Mouse (Mus musculus): ENCODE results near the gene Cxcr4.

DNA sequence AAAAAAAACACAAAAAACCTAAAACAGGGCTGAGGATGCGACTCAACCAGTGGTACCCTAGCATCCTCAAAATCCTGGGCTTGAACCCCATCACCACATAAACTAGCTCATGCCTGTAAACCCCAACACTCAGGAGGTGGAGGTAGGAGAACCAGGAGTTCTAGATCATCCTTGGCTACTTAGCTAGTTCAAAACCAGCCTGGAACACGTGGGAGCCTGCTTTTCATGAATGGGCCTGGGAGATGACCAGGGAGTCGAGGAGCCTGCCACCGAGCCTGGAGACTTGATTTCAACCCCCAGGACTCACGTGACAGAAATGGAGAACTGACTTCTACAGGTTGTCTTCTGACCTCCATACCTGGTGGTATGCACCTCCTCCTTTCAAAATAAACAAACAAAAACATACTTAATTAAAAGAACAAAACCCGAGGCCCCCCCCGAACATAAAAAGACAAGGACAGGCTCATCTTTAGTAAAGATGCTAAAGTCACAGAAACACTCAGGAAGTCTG lies 45.2 kb upstream of the Cxcr4 start:
- TF ChIP-seq CTCF (IDR thresholded peaks at IDR 0.05; ENCODE audit: low read depth) (no peak), EP300 (IDR thresholded peaks at IDR 0.05; ENCODE audit: low read depth) (no peak)
